Mouse (Mus musculus): ENCODE results near the gene Cavin4.

GRCm38 (mm10) chr4:48683126-48683525, 19.8 kb downstream of the Cavin4 start:
- TF ChIP-seq POLR2A (IDR thresholded peaks at IDR 0.05; ENCODE audit: extremely low read depth, insufficient read depth, low read length) (no peak), CTCF (IDR thresholded peaks at IDR 0.05; ENCODE audit: low read depth, low read length) (no peak)
